Mouse (Mus musculus) forebrain, embryonic 10.5 days (tissue): ENCODE data around the gene Pex26. TPM values are rescaled to one million over a fixed set of nuclear protein-coding genes. Genes with fewer than 3 reads are reported as not detected.

Experiments used
- DNase-seq: peaks from one replicate; pipeline ENCODE4 v3.0.0-alpha.2; 2017; ENCODE audit warnings: low spot score; ENCODE audit errors: extremely low spot score
- H3K27ac ChIP-seq: fragments of 300-500 bp; sonication (generic); 2 replicates; pipeline ENCODE4 v1.5.1; 2016; ENCODE audit warnings: mild to moderate bottlenecking
- H3K27me3 ChIP-seq: fragments of 300-500 bp; sonication (generic); 2 replicates; pipeline ENCODE4 v1.6.1; 2016; ENCODE audit warnings: mild to moderate bottlenecking; ENCODE audit not compliant: poor library complexity, severe bottlenecking
- H3K36me3 ChIP-seq: fragments of 300-500 bp; sonication (generic); replicated peaks from 2 replicates; pipeline ENCODE4 v1.6.1; 2016; ENCODE audit warnings: mild to moderate bottlenecking, moderate library complexity
- H3K4me1 ChIP-seq: fragments of 300-500 bp; sonication (generic); 2 replicates; pipeline ENCODE4 v1.6.1; 2016
- H3K4me3 ChIP-seq: fragments of 300-500 bp; sonication (generic); 2 replicates; pipeline ENCODE4 v1.5.1; 2016; ENCODE audit warnings: mild to moderate bottlenecking, moderate library complexity
- H3K9me3 ChIP-seq: fragments of 300-500 bp; sonication (generic); 2 replicates; pipeline ENCODE4 v1.6.1; 2016; ENCODE audit warnings: mild to moderate bottlenecking, moderate library complexity
- WGBS: fragments of 180-500 bp; shearing (Covaris S2); methylation state at CpG from one replicate; pipeline ENCODE4 v1.1.7; 2016; 5-methylcytosine and 5-hydroxymethylcytosine counted together
- polyA plus RNA-seq: library from polyadenylated mRNA; unstranded; fragments of >200 nt; fragmentation: Nextera tagmentation; extraction: Ambion mirVana; gene quantifications from 2 replicates; pipeline ENCODE4 v1.2.1, GENCODE M21; 2016

Pex26 gene
- polyA plus RNA-seq, 1 experiment from 2014 or later, result 8.0 TPM

GRCm38 (mm10) chr6:121238209-121238608 lies 54.7 kb downstream of the Pex26 start:
- Histone ChIP-seq H3K36me3 (no peaks in the 10 kb centered on the region), H3K9me3 (no peaks in the 10 kb centered on the region), H3K4me3 (no peak overlapping the region), H3K4me1 (no peaks in the 10 kb centered on the region), H3K27ac (no peak overlapping the region), H3K27me3 (peaks cover 9% of the 10 kb centered on the region)
- DNase-seq, result no peak
- 92% methylated on average over 4 of the region's 4 CpGs for WGBS

DNA sequence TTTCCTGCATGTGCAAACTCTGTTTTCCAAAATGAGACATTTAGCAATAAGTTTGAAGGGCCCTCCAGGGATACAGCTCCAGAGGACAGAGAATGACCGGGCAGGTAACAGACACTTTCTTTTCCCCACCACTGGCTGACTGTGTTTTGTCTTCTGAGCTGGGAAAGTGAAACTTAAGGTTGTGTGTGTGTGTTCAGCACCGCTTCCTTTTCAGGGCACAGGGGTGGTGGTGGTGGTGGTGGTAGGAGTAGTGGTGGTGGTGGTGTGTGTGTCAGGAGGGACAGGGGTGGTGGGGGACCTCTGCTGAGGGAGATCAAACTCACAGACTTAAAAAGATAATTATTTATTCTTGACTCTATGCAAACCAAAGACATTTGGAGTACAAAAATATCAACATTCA lies 58.3 kb downstream of the Pex26 start:
- H3K9me3 ChIP-seq, result no peaks in the 10 kb centered on the region
- H3K36me3 ChIP-seq, result no peaks in the 10 kb centered on the region
- H3K4me1 ChIP-seq, result peaks cover 6% of the 10 kb centered on the region; the same call in 1 of the 2 replicates
- no peak for DNase-seq
- H3K4me3 ChIP-seq, result no peak overlapping the region
- peaks cover 43% of the 10 kb centered on the region for H3K27me3 ChIP-seq
- no peak overlapping the region for H3K27ac ChIP-seq
- WGBS, result 91% methylated on average over 2 of the region's 2 CpGs

DNA sequence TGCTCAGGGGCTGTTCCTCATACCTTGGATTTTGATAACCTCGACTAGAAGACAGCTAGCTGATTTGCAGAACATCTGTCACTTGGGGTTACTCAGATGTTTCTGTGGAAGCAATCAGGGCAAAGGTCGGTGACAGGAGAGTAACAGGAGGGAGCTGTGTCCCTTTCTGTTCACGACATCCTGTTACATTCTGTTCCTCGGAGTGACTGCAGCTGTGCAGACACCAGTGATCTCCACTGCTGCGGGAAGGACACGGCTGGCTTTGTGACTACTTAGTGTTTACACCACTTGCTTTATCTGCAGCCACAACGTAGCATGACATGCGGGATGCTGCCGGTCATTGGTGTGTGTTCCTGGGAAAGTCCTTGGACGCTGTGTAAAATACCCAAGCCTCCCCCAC lies 59.7 kb downstream of the Pex26 start:
- DNase-seq, result no peak
- H3K4me3 ChIP-seq, result no peak overlapping the region
- peaks cover 56% of the 10 kb centered on the region for H3K27me3 ChIP-seq
- H3K36me3 ChIP-seq, result no peaks in the 10 kb centered on the region
- no peaks in the 10 kb centered on the region for H3K9me3 ChIP-seq
- H3K4me1 ChIP-seq, result peaks cover 6% of the 10 kb centered on the region; the same call in 1 of the 2 replicates
- WGBS, result 69% methylated on average over 10 of the region's 10 CpGs
- H3K27ac ChIP-seq, result no peak overlapping the region

DNA sequence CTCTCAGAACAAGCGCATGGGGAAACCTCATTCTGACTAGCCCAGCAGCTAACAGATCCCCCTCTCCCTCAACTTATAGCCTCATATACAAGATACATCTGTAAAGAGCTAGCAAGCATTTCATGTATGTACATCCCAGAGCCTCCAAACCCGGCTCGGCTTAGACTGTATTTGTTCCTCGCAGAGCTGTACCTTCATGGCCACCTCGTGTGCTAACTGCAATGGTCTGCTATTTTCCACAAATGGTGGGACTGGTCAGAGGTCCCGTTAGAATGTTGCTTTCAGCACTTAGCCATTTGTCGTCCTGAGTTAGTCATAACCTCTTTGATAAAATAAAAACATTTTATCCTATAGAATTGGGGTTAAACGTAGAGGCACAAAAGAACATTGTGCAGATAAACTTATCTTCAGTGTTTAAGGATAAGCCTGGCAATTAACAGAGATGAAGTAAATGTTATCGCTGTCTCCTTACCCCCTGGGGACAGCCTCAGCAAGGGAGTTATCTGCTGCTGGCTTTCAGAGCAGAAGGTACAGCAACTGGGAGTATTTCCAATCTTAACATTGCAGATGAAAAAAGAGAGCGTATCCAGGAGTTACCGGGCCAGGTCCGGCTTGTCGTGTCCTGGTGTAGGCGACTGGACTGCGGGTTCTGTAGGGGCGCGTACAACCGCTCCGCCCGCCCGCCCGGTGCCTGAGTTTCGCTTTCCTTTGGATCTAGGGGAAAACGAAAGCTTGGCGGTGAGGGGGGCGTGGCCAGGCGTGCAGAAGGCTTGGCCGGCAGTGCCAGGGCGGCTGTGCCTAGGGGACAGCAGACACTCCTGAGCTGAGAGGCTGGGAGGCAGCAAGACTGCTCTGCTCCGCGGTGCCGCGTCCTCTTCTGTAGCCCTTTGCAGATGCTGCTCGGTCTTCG lies 61.9 kb downstream of the Pex26 start, which contains the start of gene Usp18:
Usp18 (plus strand) TSS at position 780 of the 910 bp plus-strand sequence.
- WGBS, result 12% methylated on average over 35 of the region's 35 CpGs
- peak within 1 kb of the TSS; percentile 61 for H3K4me3 ChIP-seq
- peak within 1 kb of the TSS; percentile 36; the same call in 1 of the 2 replicates for H3K27ac ChIP-seq
- no peaks in the 10 kb centered on the region for H3K9me3 ChIP-seq
- DNase-seq, result peak; percentile 75
- H3K4me1 ChIP-seq, result peaks cover 6% of the 10 kb centered on the region; the same call in 1 of the 2 replicates
- H3K36me3 ChIP-seq, result no peaks in the 10 kb centered on the region
- peaks cover 52% of the 10 kb centered on the region for H3K27me3 ChIP-seq

- peak overlapping the region; percentile 61 for H3K4me3 ChIP-seq
Observed at GRCm38 (mm10) chr6:121246037-121246361, 62.5 kb downstream of the Pex26 start.

More at GRCm38 (mm10) chr6:121246037-121246361, 62.5 kb downstream of the Pex26 start:
- H3K27ac ChIP-seq, result no peak overlapping the region
- no peaks in the 10 kb centered on the region for H3K9me3 ChIP-seq
- H3K4me1 ChIP-seq, result peaks cover 7% of the 10 kb centered on the region; the same call in 1 of the 2 replicates
- no peak for DNase-seq
- no peaks in the 10 kb centered on the region for H3K36me3 ChIP-seq
- 17% methylated on average over 4 of the region's 4 CpGs for WGBS
- peaks cover 52% of the 10 kb centered on the region for H3K27me3 ChIP-seq

Other genes starting within 250 kb of the Pex26 start
- 8.4 and 9.0 TPM in 2 replicates for gene Mical3, start 52.7 kb upstream of the Pex26 start, polyA plus RNA-seq
- 0.40 and 0.54 TPM in 2 replicates for gene Tuba8, start 27.0 kb downstream of the Pex26 start, polyA plus RNA-seq
- 0.26 and 0.75 TPM in 2 replicates for gene Usp18, start 62.2 kb downstream of the Pex26 start, polyA plus RNA-seq
- 1.5 and 2.4 TPM in 2 replicates for gene Slc6a13, start 116.6 kb downstream of the Pex26 start, polyA plus RNA-seq
- gene Slc6a12, start 159.4 kb downstream of the Pex26 start, polyA plus RNA-seq, result 0.19 TPM in 1 of 2 replicates, not detected in the other